Mouse (Mus musculus) liver, embryonic 16.5 days (tissue): ENCODE data around the gene Slc37a2. TPM values are rescaled to one million over a fixed set of nuclear protein-coding genes. Genes with fewer than 3 reads are reported as not detected.
"Not testable (repeated sequence)": the region's sequence is repeated elsewhere in the genome, so short reads cannot be mapped to it uniquely, and the experiment has no call there.

Source experiments
- ATAC-seq: fragments of 200-750 bp; cut with Nextera tagmentation; 2 replicates; pipeline ENCODE4 v1.8.0; 2017; ENCODE audit warnings: low read depth, mild to moderate bottlenecking, moderate number of reproducible peaks, moderate library complexity
- H3K27ac ChIP-seq: fragments of 300-500 bp; sonication (generic); 2 replicates; pipeline ENCODE4 v1.5.1; 2014; ENCODE audit warnings: mild to moderate bottlenecking, low read length
- H3K27me3 ChIP-seq: fragments of 300-500 bp; sonication (generic); 2 replicates; pipeline ENCODE4 v1.6.1; 2014; ENCODE audit warnings: low read depth, low read length, mixed read lengths; ENCODE audit not compliant: control insufficient read depth, insufficient read depth
- H3K36me3 ChIP-seq: fragments of 300-500 bp; sonication (generic); 2 replicates; pipeline ENCODE4 v1.6.1; 2014; ENCODE audit warnings: mild to moderate bottlenecking; ENCODE audit not compliant: control insufficient read depth, insufficient read depth
- H3K4me1 ChIP-seq: fragments of 300-500 bp; sonication (generic); 2 replicates; pipeline ENCODE4 v1.6.1; 2014; ENCODE audit warnings: low read depth, low read length, mixed read lengths; ENCODE audit not compliant: control insufficient read depth
- H3K4me2 ChIP-seq: fragments of 300-500 bp; sonication (generic); 2 replicates; pipeline ENCODE4 v1.6.1; 2014; ENCODE audit warnings: low read depth, low read length, mixed read lengths
- H3K4me3 ChIP-seq: fragments of 300-500 bp; sonication (generic); 2 replicates; pipeline ENCODE4 v1.5.1; 2014; ENCODE audit warnings: low read depth, mild to moderate bottlenecking, low read length
- H3K9ac ChIP-seq: fragments of 300-500 bp; sonication (generic); 2 replicates; pipeline ENCODE4 v1.6.1; 2014; ENCODE audit warnings: low read depth, low read length
- H3K9me3 ChIP-seq: fragments of 300-500 bp; sonication (generic); replicated peaks from 2 replicates; pipeline ENCODE4 v1.6.1; 2016; ENCODE audit warnings: low read length; ENCODE audit not compliant: control insufficient read depth
- WGBS: fragments of 180-500 bp; shearing (Covaris S2); extraction: QIAGEN DNeasy Blood & Tissue Kit; methylation state at CpG from one replicate; pipeline ENCODE4 v1.1.7; 2014; ENCODE audit not compliant: insufficient replicate concordance; 5-methylcytosine and 5-hydroxymethylcytosine counted together
- polyA plus RNA-seq: library from polyadenylated mRNA; unstranded; fragments of >200 nt; fragmentation: Nextera tagmentation; extraction: Ambion mirVana; gene quantifications from 2 replicates; pipeline ENCODE4 v1.2.1, GENCODE M21; 2015

Slc37a2 gene
- polyA plus RNA-seq: 1.9 and 2.0 TPM in 2 replicates

- ATAC-seq: peak; percentile 80
- H3K27ac ChIP-seq: no peak within 1 kb of the TSS; the same call in 1 of the 2 replicates
- WGBS: 1% methylated on average over 38 of the region's 38 CpGs
These were observed at the start of gene Slc37a2 for GRCm38 (mm10) chr9:37255149-37255888. Slc37a2 (minus strand) TSS chr9:37255738.

GRCm38 (mm10) chr9:37301720-37302119 is 46.2 kb upstream of the Slc37a2 start:
- Histone ChIP-seq H3K36me3 (no peaks in the 10 kb centered on the region), H3K4me2 (no peak overlapping the region), H3K4me1 (no peaks in the 10 kb centered on the region), H3K27me3 (no peaks in the 10 kb centered on the region), H3K9ac (no peak overlapping the region), H3K9me3 (no peaks in the 10 kb centered on the region), H3K4me3 (no peak overlapping the region), H3K27ac (no peak overlapping the region)
- ATAC-seq: no peak
- WGBS: 57% methylated on average over 1 of the region's 1 CpGs

More at GRCm38 (mm10) chr9:37255149-37255888, at the start of gene Slc37a2:
- Histone ChIP-seq H3K4me1 (peaks cover 2% of the 10 kb centered on the region), H3K4me3 (peak within 1 kb of the TSS; percentile 58), H3K9ac (peak within 1 kb of the TSS; percentile 15; the same call in 1 of the 2 replicates), H3K9me3 (no peaks in the 10 kb centered on the region), H3K4me2 (peak within 1 kb of the TSS; percentile 66), H3K36me3 (no peaks in the 10 kb centered on the region), H3K27me3 (peaks cover 6% of the 10 kb centered on the region)

- H3K4me1 ChIP-seq, H3K9me3 ChIP-seq, H3K4me3 ChIP-seq, H3K4me2 ChIP-seq, H3K27ac ChIP-seq, H3K36me3 ChIP-seq, H3K9ac ChIP-seq, H3K27me3 ChIP-seq, ATAC-seq: not testable (repeated sequence)
- 59% methylated on average over 1 of the region's 1 CpGs for WGBS
These were observed 45.0 kb upstream of the Slc37a2 start for GRCm38 (mm10) chr9:37300501-37300900.

GRCm38 (mm10) chr9:37295586-37295985 is 40.0 kb upstream of the Slc37a2 start:
- Histone ChIP-seq H3K36me3 (no peaks in the 10 kb centered on the region), H3K4me3 (no peak overlapping the region), H3K4me1 (no peaks in the 10 kb centered on the region), H3K27me3 (no peaks in the 10 kb centered on the region), H3K4me2 (no peak overlapping the region), H3K27ac (no peak overlapping the region), H3K9ac (no peak overlapping the region), H3K9me3 (no peaks in the 10 kb centered on the region)
- no peak for ATAC-seq

- Histone ChIP-seq H3K4me3 (no peak overlapping the region), H3K9me3 (no peaks in the 10 kb centered on the region), H3K27me3 (no peaks in the 10 kb centered on the region), H3K27ac (no peak overlapping the region), H3K9ac (no peak overlapping the region), H3K4me1 (no peaks in the 10 kb centered on the region), H3K4me2 (no peak overlapping the region), H3K36me3 (no peaks in the 10 kb centered on the region)
- WGBS: 58% methylated on average over 2 of the region's 2 CpGs
- ATAC-seq: no peak
These were observed 11.1 kb upstream of the Slc37a2 start for GRCm38 (mm10) chr9:37266622-37267021.

GRCm38 (mm10) chr9:37255889-37256225 is 319 bp upstream of the Slc37a2 start:
- Histone ChIP-seq H3K4me2 (peak overlapping the region; percentile 66), H3K27ac (no peak overlapping the region), H3K27me3 (peaks cover 6% of the 10 kb centered on the region), H3K4me1 (peaks cover 2% of the 10 kb centered on the region), H3K4me3 (peak overlapping the region; percentile 58), H3K9ac (no peak overlapping the region; the same call in 1 of the 2 replicates), H3K9me3 (no peaks in the 10 kb centered on the region), H3K36me3 (no peaks in the 10 kb centered on the region)
- 0 out of 2 replicates have a peak, but pooled peaks have one; percentile 30 for ATAC-seq
- WGBS: 21% methylated on average over 7 of the region's 7 CpGs

- Histone ChIP-seq H3K27ac (no peak overlapping the region), H3K4me2 (peak overlapping the region; percentile 66), H3K27me3 (peaks cover 6% of the 10 kb centered on the region), H3K4me3 (peak overlapping the region; percentile 58), H3K9ac (no peak overlapping the region), H3K9me3 (no peaks in the 10 kb centered on the region), H3K4me1 (peaks cover 2% of the 10 kb centered on the region), H3K36me3 (no peaks in the 10 kb centered on the region)
- 21% methylated on average over 6 of the region's 6 CpGs for WGBS
- no peak for ATAC-seq
These were observed 917 bp downstream of the Slc37a2 start for GRCm38 (mm10) chr9:37254531-37255110.

GRCm38 (mm10) chr9:37250631-37251030 is 4.9 kb downstream of the Slc37a2 start:
- Histone ChIP-seq H3K4me1 (peaks cover 2% of the 10 kb centered on the region), H3K9ac (no peak overlapping the region), H3K27ac (no peak overlapping the region), H3K36me3 (no peaks in the 10 kb centered on the region), H3K4me3 (no peak overlapping the region), H3K27me3 (peaks cover 5% of the 10 kb centered on the region), H3K4me2 (no peak overlapping the region), H3K9me3 (no peaks in the 10 kb centered on the region)
- WGBS: 56% methylated on average over 6 of the region's 6 CpGs
- ATAC-seq: no peak

- 68% methylated on average over 3 of the region's 3 CpGs for WGBS
- ATAC-seq: no peak
- Histone ChIP-seq H3K4me1 (peaks cover 2% of the 10 kb centered on the region), H3K27me3 (no peaks in the 10 kb centered on the region), H3K36me3 (no peaks in the 10 kb centered on the region), H3K9me3 (no peaks in the 10 kb centered on the region), H3K9ac (no peak overlapping the region), H3K27ac (no peak overlapping the region), H3K4me2 (no peak overlapping the region), H3K4me3 (no peak overlapping the region)
These were observed 5.6 kb downstream of the Slc37a2 start for GRCm38 (mm10) chr9:37249976-37250375.
